8 mouse cellular contexts compared by ENCODE assay signal in the genomic region with DNA sequence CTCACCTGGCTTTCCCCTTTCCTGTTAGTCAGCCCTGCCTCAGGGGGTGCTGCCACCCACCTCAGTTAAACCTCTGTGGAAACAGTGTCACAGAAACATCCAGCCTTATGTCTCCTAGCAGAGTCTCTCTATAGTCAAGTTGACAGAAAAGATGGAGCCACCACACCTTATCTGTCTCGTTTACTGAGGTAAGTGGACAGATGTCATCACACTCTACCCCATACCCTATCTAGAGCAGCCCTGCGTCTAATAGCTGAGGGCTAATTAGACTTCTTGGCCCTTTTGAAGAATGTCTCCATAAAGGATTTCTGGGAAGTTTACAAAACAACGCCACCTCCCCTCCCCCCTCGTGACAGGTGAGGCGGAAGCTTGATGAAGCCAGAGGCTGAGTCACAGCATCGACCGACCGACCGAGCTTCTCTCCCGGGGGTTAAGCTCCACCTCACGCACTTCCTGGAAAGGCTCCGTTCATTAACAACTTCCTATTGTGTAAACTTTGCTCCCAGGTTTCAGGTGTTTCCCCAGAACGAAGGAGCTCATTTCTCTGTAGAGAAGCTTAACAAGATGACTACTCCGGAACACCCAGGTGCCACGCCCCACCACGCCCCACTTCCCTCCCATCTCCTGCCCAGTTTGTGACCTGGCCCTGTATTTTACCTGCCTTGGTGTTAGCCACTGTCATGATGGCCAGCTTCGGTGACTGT.
A peak's percentile ranks its signal among the peaks of the same experiment; 100 is the strongest.
DNase-seq lines count a peak whose midpoint lies in the region; ATAC-seq lines count a peak whose summit lies in the region.

No protein-coding gene starts in this region.

- no peak overlapping the region for H3K9ac ChIP-seq in heart, embryonic 15.5 days

- DNase-seq in heart, postnatal 10 days, result no peak
- DNase-seq in Muller cell, postnatal 12 days (ENCODE audit: inconsistent ontology term), result peak; percentile 33
- peak; percentile 59 for DNase-seq in lung, postnatal 36 days
- peak; percentile 58 for DNase-seq in thymus, postnatal 4 days
- no peak for DNase-seq in cerebellum, adult 18-20 months
- no peak for DNase-seq in frontal cortex, postnatal 14 days (ENCODE audit: low spot score in 2 of 2)

- H3K4me2 ChIP-seq in heart, embryonic 15.5 days, result peak overlapping the region; percentile 50

- H3K36me3 ChIP-seq in heart, embryonic 15.5 days, result no peaks in the 10 kb centered on the region

- WGBS in heart, embryonic 15.5 days, result 6% methylated on average over 17 of the region's 17 CpGs

- H3K4me3 ChIP-seq in heart, embryonic 15.5 days, result 0 out of 2 replicates have a peak overlapping the region, but pooled peaks have one; percentile 10

- intact Hi-C loops in heart, postnatal 10 days (cut with DNase I), result no loop called here

- peaks cover 7% of the 10 kb centered on the region for H3K4me1 ChIP-seq in heart, embryonic 15.5 days (replicated peaks)

- H3K27me3 ChIP-seq in heart, embryonic 15.5 days, result no peaks in the 10 kb centered on the region

- no peak overlapping the region for H3K27ac ChIP-seq in heart, embryonic 15.5 days

- no peak for ATAC-seq in heart, embryonic 15.5 days (replicated peaks; ENCODE audit: insufficient number of reproducible peaks, insufficient read depth, low FRiP score, low read depth)
- peak; percentile 96 for ATAC-seq in inflammation-experienced regulatory T-cells, adult 6 months

- H3K9me3 ChIP-seq in heart, embryonic 15.5 days (replicated peaks), result no peaks in the 10 kb centered on the region

Comparison
In these comparisons a context has a peak if more than half of its experiments do, and no peak if none do; other contexts are left out.
1. DNase-seq: peak in Muller cell, postnatal 12 days (single experiment), lung, postnatal 36 days (single experiment) and thymus, postnatal 4 days (single experiment); none in heart, postnatal 10 days (0 of 2), cerebellum, adult 18-20 months (0 of 2) and frontal cortex, postnatal 14 days (0 of 2).